Mouse (Mus musculus) E14TG2a.4 (cell line): ENCODE data around the gene Shkbp1.

Source experiments
- CTCF ChIP-seq: conservative IDR thresholded peaks from 2 replicates; pipeline ENCODE4 v1.5.1; 2014; ENCODE audit warnings: low read length
- NANOG ChIP-seq: IDR thresholded peaks from 2 replicates; pipeline ENCODE4 v1.6.1; 2014; ENCODE audit warnings: borderline replicate concordance, low read length, mixed read lengths
- POU5F1 ChIP-seq: IDR thresholded peaks from 2 replicates; pipeline ENCODE4 v1.6.1; 2014; ENCODE audit warnings: low read length, borderline replicate concordance

DNA sequence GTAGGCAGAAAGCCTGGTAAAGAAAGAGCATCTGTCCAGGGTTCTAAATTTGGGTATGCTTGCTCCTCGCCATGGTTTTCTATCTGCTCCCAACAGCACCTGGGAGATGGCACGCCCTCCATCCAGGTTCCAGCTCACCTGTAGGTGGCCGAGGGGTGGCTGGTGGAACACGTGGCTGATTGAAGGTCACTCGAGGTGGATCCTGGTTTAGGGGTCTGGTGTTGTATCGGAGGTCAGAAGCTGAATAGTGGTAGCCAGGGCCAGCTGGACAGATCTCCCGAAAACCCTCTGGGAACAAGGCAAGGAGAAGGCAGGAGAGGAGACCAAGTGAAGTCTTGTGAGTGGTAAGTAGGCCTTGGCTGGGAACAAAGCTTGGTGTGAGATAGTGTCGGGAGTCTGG is 28.3 kb downstream of the Shkbp1 start:
- TF ChIP-seq CTCF (no peak), POU5F1 (no peak), NANOG (no peak)
